Mouse (Mus musculus) heart, adult 8-10 months (tissue): ENCODE measurements at regions not wholly inside any gene's neighbourhood (a gene's known extent, or its start where the extent isn't known, plus 50 kb on each side); places are given as distances from the start of the nearest gene placed in this dataset.

Experiments used
- DNase-seq: peaks from one replicate; pipeline ENCODE4 v3.0.0; 2022; ENCODE audit warnings: low spot score

DNA sequence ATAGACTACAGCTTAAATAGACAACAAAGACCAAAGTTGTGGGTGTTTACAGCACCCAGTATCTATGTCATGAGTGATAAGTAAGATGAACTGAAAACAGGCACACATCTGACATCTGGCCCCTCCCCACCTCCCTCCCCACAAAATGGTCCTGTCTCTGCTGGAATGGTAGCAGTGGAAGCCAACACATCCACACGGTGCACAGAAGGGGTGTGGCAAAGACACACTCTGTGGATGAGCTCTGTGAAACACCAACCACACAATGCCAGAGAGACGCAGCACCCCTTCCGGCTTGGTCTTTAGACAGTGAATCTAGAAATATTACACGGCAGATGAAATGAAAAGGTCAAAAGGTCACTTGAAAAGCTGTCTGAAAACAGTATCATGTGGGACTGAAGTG lies 85.6 kb downstream of the Fgf18 start:
- DNase-seq: no peak

DNA sequence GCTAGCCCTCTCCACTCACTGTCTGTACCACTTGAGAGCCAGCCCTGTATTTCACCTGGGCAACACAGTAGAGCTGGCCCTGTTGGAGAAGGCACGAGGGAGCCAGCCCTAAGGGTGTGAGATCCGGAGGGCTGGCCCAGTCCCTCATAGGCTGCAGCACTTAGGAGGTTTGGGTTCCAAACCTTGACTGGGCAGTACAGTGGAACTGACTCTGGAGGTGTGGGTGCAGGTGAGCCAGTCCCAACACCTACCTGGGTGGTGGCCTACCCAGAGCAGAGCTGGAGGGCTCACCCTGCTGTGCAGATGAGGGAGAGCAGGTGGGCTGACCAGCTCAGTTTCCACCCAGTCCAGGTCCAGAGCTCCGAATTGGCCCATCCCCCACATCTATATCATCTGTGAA lies 86.8 kb downstream of the Fgf18 start:
- no peak for DNase-seq

DNA sequence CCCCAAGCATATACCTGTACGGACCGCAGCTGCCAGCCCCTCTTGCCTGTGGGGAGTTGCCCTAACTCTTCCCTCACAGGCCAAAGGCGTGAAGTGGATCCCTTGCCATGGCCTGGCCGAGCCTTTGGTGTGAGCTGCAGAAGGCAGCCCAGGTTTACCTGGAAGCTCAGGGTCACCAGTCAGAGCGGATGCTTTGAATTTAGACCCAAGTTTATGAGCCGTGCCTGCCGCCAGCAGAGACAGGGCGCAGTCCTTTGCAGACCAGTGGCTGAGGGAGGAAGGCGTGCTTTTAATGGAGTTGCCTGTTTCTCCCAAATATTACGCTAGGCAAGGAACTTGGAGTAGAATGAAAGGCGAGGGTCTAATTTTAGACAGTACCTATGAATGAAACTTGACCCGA lies 97.0 kb downstream of the Fgf18 start:
- no peak for DNase-seq

DNA sequence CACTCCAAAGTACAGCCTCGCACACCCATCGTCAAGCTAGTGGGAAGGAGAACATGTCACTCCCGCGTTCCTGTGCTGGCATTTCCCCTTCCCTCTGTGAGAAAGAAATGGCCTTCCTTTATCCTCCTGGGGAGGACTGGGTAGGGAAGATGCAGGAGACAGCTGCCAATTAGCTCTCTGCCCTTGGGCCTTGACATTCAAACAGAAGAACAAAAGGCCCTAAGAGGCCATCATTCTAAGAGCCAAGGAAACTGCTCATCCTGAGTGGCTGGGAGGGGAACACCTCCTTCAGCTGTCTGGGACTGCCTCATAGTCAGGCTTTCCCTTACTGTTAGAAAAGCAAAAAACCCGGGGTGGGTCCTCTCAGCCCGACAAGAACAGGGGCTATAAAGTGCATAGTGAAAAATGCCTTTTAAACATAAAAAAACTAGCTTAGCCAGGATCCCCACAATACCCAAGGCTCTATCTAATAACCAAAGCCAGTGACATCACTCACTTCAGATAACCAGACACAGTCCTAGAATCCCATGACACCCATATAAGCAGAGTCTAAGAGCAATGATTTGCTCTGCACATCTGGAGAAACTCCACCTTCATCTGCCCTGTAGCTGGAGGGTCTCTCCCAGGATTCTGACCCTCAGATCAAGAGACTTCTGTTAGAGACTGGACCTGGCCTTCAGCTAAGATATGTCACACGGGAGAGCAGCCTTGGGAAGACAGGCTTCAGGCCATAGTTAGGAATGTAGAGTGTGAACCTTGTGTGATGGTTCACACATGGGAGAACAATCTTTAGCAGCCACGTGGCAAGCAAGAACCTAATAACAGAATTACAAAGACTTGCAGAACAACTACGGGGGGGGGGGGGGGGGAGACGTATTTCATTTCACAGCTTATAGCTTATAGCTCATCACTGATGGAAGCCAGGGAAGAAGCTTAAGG lies 107.1 kb downstream of the Fgf18 start:
- no peak for DNase-seq

DNA sequence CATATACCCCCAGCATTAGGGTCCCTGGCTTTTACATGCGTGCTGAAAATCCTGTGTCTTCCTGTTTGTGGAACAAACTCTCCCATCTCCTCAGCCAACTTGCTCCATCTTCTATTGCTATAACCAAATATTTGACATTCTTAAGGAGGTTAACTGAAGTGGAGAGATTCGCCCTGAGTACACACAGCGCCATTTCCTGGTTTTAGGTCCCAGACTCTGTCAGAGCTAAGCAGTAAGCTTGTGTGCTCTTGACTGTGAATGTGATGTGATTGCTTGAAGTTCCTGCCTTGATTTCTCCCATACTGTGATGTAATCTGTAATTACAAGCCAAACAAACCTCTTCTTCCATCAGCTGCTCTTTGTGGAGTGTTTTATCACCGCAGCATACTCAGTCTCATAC lies 110.8 kb downstream of the Fgf18 start:
- DNase-seq: no peak

DNA sequence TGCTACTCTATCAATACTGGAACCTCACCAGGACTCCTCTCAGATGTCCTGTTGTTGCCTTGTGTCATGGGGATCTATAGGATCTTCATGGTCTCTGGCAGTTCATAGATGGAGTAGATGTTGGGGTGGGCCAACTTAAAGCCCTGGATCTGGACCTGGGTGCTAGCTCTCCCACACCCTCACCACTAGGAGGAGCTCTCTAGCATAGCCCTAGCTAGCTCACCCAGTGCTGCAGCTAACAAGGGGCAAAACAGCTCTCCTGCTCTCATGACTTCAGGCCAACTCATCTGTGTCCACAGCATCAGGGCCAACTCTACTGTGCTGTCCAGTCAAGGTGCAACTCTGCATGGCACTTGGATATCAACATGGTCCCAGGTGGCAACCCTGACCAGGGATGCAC lies 118.3 kb downstream of the Fgf18 start:
- DNase-seq: no peak

DNA sequence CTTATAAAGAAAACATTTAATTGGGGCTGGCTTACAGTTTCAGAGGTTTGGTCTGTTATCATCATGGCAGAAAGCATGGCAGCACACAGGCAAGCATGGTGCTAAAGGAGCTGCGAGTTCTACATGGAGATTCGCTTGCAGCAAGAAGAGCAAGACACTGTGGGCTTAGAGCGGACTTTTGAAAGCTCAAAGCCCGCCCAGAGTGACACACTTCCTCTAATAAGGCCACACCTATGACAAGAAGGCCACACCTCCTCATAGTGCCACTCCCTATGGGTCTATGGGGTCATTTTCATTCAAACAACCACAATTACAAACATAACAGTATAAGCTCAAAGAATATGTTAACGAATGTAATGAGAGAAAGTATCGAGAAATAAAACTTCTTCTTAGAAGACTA lies 120.1 kb downstream of the Fgf18 start:
- no peak for DNase-seq

DNA sequence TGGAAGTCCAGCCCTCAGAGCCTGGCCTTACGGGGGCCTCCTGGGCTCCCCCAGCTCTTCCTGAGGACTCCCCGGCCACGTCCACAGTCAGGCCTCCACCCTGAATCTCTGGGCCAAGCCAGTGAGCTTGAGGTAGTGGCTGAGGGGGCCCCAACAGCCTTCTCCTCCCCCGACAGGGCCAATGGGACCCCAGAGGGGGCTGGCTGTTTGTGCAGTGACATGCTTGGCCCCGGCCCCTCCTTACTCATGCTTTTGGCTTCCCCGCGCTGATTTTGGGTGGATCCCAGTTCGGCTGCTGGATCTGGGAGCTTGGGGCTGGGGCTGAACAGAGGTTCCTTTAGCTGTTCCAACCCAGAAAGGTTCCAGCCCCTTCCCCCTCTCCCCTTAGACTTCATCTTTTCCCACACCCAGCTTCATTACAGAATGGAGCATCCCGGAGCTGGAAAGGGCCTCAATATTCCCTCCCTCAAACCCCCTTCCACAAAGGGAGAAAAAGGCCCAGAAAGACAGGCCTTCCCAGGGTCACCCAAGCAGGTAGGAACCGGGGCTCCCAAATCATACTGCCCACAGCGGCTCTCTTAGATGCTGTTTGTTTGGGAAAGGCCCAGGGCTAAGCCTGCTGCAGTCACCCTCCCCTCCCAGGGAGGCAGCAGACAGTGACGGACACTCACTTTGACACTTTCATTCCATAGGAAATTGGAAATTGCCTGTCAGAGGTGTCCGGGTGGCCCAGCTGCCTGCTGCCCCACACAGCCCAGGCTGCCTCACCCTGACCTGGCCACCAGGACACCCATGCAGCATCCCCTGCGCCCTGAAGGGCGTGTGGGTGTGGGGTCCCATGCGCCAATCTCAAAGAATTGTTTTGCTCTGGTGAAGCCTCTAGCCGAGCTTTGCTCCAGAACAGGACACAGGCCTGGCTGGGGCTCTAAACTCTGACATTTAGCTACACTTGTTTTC lies 133.7 kb downstream of the Fgf18 start:
- peak; percentile 71 for DNase-seq

DNA sequence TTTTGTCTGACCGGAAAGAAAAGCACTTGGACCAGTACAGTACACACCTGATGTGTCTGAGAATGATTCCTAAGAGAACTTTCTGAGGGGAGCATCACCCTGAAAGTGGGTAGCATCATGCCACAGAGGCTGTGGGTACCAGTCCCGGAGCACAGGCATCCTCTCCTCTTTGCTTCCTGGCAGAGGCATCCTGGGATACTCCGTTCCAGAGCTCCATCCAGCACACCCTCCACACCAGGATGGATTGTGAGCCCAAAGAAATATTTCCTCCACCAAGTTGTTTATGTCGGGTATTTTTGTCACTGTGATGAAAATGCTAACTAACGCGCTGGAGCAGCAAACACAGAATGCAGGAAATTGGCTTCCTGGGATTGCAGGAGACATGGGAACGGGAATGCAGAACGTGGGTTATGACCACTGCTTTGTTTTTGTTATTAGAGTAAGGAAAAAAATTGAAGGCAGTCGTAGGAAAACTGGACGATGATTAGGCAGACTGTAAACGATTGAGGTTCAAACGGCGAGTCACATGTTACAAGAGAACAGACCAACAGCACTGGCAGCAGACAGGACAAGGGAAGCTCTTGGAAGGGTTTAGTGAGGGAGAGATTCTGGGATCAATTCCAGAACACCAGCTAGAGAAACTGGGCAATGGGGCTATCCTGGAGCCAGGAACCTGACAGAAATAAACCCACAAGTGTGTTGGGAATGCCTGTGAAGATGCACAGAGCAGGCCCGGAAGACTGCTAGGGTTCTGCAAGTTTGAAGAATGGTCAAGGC lies 134.6 kb downstream of the Fgf18 start:
- DNase-seq: peak; percentile 56

DNA sequence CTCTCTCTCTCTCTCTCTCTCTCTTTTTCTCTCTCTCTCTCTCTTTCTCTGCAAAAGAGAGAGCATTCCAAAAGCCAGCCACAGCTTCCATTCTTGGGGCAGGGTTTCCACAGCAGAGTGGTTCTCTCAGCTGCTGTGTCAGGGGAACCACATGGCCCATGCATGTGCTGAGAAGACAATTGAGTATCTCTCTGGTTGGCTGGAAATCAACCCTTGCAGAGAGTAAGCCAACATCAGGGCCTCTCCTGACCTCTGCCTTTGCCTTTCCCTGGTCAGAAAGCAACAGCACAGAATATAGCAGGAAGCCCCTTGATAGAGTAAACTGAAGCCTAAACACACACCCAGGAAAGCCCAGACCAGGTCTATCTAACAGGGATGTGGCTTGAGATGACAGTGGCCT lies 138.6 kb downstream of the Fgf18 start:
- no peak for DNase-seq

DNA sequence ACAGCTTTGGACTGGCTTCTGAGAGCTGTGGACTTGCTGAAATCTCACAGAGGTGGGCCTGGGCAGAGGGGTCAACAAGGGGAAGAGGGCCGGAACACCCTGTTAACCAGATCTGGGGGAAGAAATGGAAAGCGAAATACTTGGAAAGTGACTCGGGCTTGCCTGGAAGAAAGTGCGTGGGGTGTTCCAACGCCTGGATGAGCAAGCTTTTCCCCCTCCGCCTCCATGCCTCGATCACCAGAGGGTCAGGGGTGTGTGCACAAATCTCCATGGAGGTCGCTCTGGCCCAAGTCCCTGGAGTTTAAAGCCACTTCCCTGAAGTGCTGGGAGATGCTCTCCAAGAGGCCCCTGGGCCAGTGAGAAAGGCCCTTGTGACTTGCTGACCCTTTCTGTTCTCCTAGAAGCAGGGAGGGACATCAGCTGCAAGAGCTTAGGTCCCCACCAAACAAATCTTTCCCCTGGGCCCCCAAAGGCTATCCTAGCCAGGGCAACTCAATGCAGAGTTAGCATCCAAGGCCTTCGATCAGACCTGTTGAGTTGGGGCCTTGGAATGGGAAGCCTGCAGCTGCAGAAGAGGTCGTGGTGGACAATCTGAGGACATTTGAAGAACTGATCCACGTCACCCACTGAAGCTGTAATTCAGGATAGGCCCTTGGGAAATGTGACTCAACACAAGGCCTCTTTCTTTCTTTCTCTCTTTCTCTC lies 139.2 kb downstream of the Fgf18 start:
- no peak for DNase-seq

DNA sequence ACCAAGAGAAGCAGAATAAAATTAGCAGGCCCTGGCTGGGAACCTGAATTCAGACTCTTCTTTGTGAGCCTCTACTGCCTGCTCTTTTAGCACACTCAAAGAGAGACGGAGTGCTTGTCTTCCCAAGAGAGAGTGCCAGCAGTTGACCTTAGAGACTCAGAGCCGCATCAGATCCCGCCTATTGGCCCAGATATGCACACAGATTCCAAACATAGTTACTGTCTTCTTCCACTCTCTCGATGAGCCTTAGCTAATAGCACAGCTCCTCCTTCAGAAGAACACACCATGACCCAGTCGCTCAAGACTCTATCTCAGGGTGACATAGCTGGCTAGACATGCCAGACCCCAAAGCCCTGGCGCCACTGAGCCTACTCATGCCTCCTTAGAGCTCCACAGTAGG lies 139.8 kb downstream of the Fgf18 start:
- no peak for DNase-seq

DNA sequence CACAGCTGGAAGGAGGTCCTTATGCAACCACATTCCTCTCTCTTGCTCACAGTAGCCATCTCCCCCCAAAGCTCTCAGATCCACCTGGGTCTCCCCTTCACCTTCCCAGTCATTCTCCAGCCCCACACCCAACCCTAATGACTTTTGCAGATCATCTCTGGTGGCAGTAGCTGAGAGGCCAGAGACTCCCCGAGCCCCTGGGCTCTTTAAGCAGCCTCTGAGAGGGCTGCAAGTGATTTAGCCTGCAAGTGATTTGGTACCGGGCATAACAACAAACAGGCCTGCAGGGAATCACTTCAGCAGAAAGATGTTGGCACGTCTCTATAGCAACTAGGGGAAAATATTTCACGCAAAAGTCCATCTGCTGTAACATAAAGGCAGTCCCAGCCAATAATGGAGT lies 142.0 kb downstream of the Fgf18 start:
- DNase-seq: no peak

DNA sequence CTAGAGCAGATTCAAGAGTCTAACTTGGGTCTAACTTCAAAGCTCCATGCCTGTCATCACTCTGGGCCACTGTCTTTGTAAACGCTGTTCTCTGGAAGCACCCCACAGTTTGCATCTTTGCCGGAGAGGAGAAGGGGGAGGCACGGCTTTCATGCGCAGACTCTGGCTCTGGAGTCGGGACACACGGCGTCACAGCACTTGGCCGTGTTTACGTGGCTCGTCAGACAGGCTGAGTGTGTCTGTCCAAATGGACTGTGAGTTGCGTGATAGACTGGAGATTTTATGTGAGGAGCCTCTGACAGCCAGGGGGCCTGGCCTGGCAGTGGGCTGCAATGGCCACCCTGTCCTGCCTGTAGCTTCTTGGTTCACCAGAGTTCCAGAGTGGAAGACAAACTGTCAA lies 142.6 kb downstream of the Fgf18 start:
- DNase-seq: no peak

DNA sequence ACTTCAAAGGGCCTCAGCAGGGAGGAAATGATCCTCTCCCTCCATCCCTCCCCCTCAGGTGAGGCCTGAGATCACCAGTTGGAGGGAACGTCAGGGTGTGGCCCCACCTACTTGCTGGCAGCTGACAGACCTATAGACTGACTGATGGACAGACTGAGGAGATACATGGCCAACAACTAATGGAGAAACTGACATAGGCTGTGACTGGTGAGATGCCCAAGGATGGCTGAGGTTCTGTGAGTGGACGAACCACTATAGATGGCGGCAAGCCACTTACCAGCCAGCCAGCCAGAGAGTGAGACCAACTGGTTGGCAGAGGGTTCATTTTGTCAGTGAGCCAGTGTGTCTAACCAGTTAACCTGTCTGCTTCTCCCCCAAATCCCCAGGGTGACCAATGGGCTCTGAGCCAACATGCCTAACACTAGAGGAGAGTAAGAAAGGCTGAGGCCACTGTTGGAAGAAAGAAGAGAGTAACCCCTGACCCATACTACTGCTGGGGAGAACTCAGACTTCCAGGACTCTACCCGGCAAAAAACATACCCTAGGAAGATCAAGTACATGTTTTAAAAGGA lies 147.4 kb downstream of the Fgf18 start:
- DNase-seq: no peak

DNA sequence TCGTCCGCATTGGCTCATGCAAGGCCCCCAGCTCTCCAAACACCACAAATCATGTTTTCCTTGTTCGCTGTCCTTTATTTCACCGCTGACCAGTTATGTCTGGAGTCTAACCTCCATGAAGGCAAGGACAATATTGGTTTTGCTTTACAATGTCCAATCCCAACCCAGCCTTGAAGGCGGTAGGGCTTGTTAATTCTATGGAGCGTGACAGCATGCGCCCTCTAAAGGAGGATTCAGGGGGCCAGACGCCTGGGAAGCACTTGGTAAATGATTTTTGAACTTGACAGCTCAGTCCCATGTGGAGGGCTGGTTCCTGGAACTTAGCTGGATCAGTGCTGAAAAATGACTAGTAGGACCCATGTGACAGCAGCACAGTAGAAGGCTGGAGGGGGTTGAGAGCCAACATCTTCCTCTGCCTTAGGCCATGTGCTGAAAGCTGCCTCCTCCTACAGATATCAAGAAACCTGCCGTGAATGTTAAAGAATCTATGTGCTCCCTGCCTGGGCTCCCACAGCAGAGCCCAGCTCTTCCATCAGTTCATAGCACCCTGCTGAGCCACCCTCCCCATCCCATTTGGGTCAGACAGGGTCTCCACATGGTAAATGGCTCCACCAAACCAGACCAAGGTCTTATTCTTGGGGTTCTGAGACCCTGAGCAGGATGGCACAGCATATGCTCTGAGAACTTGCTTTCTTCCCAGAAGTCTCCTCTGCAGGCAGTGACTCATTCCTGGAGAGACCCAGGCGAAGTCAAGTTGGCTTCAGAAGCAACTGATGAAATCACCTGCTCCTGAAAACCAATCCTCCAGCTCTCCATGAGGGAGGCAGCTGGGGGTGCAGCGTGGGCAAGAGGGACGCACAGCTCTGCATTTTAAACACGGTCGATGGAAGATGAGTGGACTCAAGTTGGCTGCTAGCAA lies 148.3 kb downstream of the Fgf18 start:
- DNase-seq: no peak

DNA sequence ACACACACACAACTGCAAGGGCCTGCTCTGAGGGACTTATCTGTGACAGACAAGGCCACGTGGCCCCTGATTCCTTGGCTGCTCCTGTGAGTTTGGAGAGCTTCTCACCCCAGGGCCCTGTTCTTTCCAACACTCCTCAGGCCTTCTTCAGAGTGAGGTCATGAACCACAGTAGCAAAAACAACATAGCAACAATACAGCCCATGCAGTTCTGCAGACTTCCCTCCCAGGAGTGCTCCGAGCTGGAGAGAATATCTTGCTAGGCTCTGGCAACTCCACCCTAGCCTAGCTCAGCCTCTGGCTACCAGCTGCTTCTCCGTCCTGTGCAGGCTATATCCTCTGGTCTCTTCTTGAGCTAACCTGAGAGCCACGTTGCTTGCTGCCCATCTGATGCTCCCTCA lies 152.8 kb downstream of the Fgf18 start:
- peak; percentile 32 for DNase-seq

DNA sequence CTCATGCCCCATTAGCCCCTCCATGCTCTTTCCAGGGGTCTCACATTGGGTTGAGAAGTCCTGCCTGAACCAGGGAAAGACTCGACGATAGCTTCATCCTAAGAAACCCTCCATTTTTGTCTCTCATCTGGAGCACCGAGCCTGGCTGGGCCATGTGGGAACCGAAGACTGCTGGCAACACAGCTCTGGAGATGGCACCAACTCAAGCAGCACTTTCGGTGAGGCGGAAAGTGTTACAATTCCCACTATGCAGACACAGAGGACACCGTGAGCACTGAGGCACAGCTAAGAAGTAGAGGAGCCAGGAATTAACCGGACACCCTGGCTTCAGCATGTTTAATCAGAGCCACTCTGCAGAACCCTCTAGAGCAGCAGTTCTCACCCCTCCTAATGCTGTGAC lies 153.8 kb downstream of the Fgf18 start:
- no peak for DNase-seq

DNA sequence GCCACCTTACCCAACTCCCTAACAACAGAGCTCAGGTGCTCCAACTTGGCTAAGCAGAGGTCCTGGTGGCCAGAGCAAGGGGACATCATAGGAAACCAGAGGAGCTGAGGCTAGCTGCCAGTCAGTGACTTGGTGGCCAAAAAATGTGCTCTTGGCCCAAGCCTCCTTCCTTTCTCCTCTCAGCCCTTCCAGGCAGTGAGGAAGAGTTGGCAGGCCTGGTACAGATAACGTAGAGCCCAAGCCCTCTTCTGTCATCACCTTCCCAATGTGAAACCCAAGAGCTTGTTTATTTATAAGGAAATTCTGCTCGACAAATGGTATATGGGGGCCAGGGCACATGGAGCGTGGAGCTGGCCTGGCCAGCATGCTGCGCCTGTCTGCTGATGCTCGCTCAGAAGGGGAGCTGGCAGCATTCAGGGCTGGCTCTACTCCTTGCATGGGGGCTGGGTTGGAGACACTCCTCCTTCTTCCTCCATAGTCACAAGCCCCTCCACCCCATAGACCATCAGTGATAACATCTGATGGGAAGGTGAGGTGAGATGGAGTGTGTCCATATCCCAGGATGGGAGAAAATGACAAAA lies 156.1 kb downstream of the Fgf18 start:
- DNase-seq: no peak
